21 mouse cellular contexts compared by ENCODE assay signal in genomic region chr3:91059211-91059610, GRCm38 (mm10). TPM values are rescaled to one million over a fixed set of nuclear protein-coding genes. Genes with fewer than 3 reads are reported as not detected.
DNase-seq lines count a peak whose midpoint lies in the region; ATAC-seq and TF ChIP-seq lines count a peak whose summit lies in the region.
"Had no signal": no experiment of that assay in that cellular context is flagged by ENCODE, and none has a peak within 500 bp of the region (broad histone marks: within the 10 kb centered on the region; RNA-seq: fewer than 3 reads in every experiment).

No protein-coding gene starts in this region.

- peaks cover 7% of the 10 kb centered on the region for H3K9me3 ChIP-seq in E14TG2a.4 (ENCODE audit: low read length)
- H3K9me3 ChIP-seq in hindbrain, embryonic 13.5 days: peaks cover 7% of the 10 kb centered on the region; the same call in 1 of the 2 replicates

- no peak overlapping the region for H3K27ac ChIP-seq in layer of hippocampus, adult 2 months
- no peak overlapping the region for H3K27ac ChIP-seq in hindbrain, embryonic 13.5 days
- H3K27ac ChIP-seq: hindbrain, postnatal 0 days; midbrain, embryonic 10.5 days had no signal

- H3K36me3 ChIP-seq in E14TG2a.4 (ENCODE audit: insufficient read depth, low read length): no peaks in the 10 kb centered on the region
- H3K36me3 ChIP-seq in hindbrain, embryonic 13.5 days: no peaks in the 10 kb centered on the region
- H3K36me3 ChIP-seq: midbrain, embryonic 10.5 days had no signal

- no peak overlapping the region for H3K4me3 ChIP-seq in layer of hippocampus, adult 2 months
- no peak overlapping the region for H3K4me3 ChIP-seq in E14TG2a.4 (replicated peaks; ENCODE audit: low read length)
- no peak overlapping the region for H3K4me3 ChIP-seq in hindbrain, embryonic 13.5 days
- H3K4me3 ChIP-seq: midbrain, embryonic 10.5 days had no signal

- 3% methylated on average over 1 of the region's 1 CpGs for WGBS in hindbrain, embryonic 13.5 days

- no peaks in the 10 kb centered on the region for H3K4me1 ChIP-seq in E14TG2a.4 (replicated peaks; ENCODE audit: low read depth, low read length)
- no peaks in the 10 kb centered on the region for H3K4me1 ChIP-seq in hindbrain, embryonic 13.5 days (replicated peaks)
- H3K4me1 ChIP-seq: midbrain, embryonic 10.5 days had no signal

- no peak overlapping the region for H3K9ac ChIP-seq in hindbrain, embryonic 13.5 days

- H3K27me3 ChIP-seq in E14TG2a.4 (ENCODE audit: insufficient read depth, low read length) (no peaks in the 10 kb centered on the region), Patski (no peaks in the 10 kb centered on the region)
- no peaks in the 10 kb centered on the region for H3K27me3 ChIP-seq in hindbrain, embryonic 13.5 days

- H3K4me2 ChIP-seq in hindbrain, embryonic 13.5 days: no peak overlapping the region

- no peak for ATAC-seq in Patski
- peak; percentile 50; the same call in 1 of the 2 replicates for ATAC-seq in megakaryocyte progenitor cell, adult 5-6 weeks (replicated peaks; ENCODE audit: poor library complexity)
- ATAC-seq in hindbrain, embryonic 13.5 days (ENCODE audit: low FRiP score): no peak
- ATAC-seq: hindbrain, postnatal 0 days had no signal

- in situ Hi-C loops in Patski (cut with MboI; ENCODE audit: low pct_unique_long_range_greater_than_20kb): no loop called here

- POLR2A ChIA-PET in Patski (lab: Charles Lee): no interaction called here

- peak; percentile 10; the same call in 1 of the 2 replicates for TF ChIP-seq CTCF in layer of hippocampus, adult 2 months (conservative IDR thresholded peaks at IDR 0.05)
- TF ChIP-seq CTCF in E14TG2a.4 (conservative IDR thresholded peaks at IDR 0.05; ENCODE audit: low read length): peak; percentile 63
- peak; percentile 62 for TF ChIP-seq CTCF in Patski (IDR thresholded peaks at IDR 0.05)

- CTCF ChIA-PET in Patski (lab: Charles Lee): no interaction called here

- no peak for DNase-seq in layer of hippocampus, adult 2 months (ENCODE audit: low spot score in 2 of 2)
- DNase-seq in layer of hippocampus, postnatal 25 days (ENCODE audit: extremely low spot score in 1 of 2, low spot score in 1 of 2): no peak
- DNase-seq in Patski (ENCODE audit: low read depth, low spot score): no peak
- DNase-seq in ovary, adult 18-20 months (ENCODE audit: low spot score): no peak
- no peak for DNase-seq in adrenal gland, postnatal 4 days (ENCODE audit: low spot score in 2 of 2)
- DNase-seq: adrenal gland, adult 2 months; cerebellum, postnatal 14 days; heart, postnatal 10 days; kidney, postnatal 25 days; thymus, postnatal 36 days had no signal

RNA-seq across cellular contexts. Expression of gene 9130204L05Rik, which starts 31.4 kb away (rescaled TPM):
- total RNA-seq in layer of hippocampus, adult 2 months (2021): not detected
- not detected for total RNA-seq in layer of hippocampus, postnatal 25 days (2021)
- not detected for polyA plus RNA-seq in Patski (2021)
- not detected in 2 replicates for total RNA-seq in megakaryocyte progenitor cell, adult 5-6 weeks (2015)
- total RNA-seq in megakaryocyte progenitor cell, adult 5-6 weeks (2017): not detected in 2 replicates
- total RNA-seq in adrenal gland, postnatal 4 days (2021): not detected
- polyA plus RNA-seq in hindbrain, embryonic 13.5 days (2015; fragmentation: Nextera tagmentation; extraction: Ambion mirVana): not detected in 2 replicates
- total RNA-seq: adrenal gland, adult 2 months; heart, adult 8-10 months; heart, postnatal 10 days; hindbrain, postnatal 0 days had no signal
- polyA plus RNA-seq: adrenal gland, adult 2 months; embryonic facial prominence, embryonic 14.5 days; forebrain, embryonic 11.5 days; hindbrain, postnatal 0 days; limb, embryonic 11.5 days; lung, embryonic 16.5 days; midbrain, embryonic 10.5 days; stomach, embryonic 16.5 days had no signal

Comparison
In these comparisons a context has a peak if more than half of its experiments do, and no peak if none do; other contexts are left out.
1. CTCF ChIP-seq: peak in every context shown above with its lines; median percentile 63 in E14TG2a.4; 62 in Patski; 10 in layer of hippocampus, adult 2 months.